Mouse (Mus musculus): ENCODE measurements around the gene Ano10. TPM values are rescaled to one million over a fixed set of nuclear protein-coding genes. Genes with fewer than 3 reads are reported as not detected.

Ano10 gene
- polyA plus RNA-seq, 1 experiment, result 3.2 TPM

DNA sequence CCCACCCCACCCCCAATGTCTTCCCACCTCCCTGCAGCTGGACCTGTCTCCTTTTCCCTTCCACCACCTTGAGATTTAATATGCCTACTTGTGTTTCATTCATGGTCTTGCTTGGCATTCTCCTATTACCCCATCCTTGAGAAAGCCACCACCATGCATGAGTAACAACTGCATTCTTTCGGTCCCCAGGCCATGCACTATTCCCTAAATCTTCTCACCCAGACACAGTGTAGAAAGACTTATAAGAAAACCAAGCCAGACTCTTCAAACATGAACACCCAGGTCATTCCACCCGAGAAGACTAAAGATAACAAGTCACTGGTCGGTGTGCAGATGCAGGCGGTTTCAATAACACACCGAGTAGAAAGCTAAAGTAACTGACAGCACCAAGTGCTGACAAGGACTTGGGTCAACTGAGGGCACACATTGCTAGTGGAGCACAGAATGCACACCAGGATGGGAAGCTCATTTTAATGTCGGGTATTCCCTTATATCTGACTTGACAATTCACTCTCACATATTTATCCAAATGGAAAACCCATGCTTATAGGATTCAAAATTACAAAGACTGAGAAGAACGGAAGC, 77.2 kb downstream of the Ano10 start:
- no peaks in the 10 kb centered on the region for H3K4me1 ChIP-seq
- no peak overlapping the region for H3K4me3 ChIP-seq (replicated peaks)
- H3K27me3 ChIP-seq (replicated peaks), result peaks cover 23% of the 10 kb centered on the region
- no peak for TF ChIP-seq FLI1 (IDR thresholded peaks at IDR 0.05; ENCODE audit: low read length)
- no peak for TF ChIP-seq GATA1 (IDR thresholded peaks at IDR 0.05; ENCODE audit: borderline replicate concordance, low read length)
- no peaks in the 10 kb centered on the region for H3K9me3 ChIP-seq
- no peaks in the 10 kb centered on the region for H3K36me3 ChIP-seq (replicated peaks; ENCODE audit: low read length)

DNA sequence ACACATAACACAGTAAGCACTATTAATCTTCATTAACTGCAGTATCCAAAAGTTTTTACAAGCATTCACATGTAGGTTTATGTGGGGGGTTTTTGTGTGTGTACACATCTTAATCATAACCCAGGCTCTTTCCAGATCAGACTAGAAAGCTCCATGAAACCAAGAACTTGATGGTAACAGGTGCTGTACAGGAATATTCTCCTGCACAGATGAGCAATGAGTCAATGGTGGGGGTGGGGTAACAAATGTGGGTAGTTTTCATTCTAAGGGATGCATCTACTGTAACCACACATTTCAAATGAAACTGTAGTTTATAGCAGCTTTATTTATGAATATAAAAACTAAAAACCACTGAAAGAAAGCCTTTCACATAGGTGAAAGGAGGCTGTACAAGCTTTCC, 79.1 kb downstream of the Ano10 start:
- H3K4me1 ChIP-seq, result no peaks in the 10 kb centered on the region
- H3K9me3 ChIP-seq, result no peaks in the 10 kb centered on the region
- H3K36me3 ChIP-seq (replicated peaks; ENCODE audit: low read length), result no peaks in the 10 kb centered on the region
- H3K27me3 ChIP-seq (replicated peaks), result peaks cover 20% of the 10 kb centered on the region
- H3K4me3 ChIP-seq (replicated peaks), result no peak overlapping the region
- TF ChIP-seq GATA1 (IDR thresholded peaks at IDR 0.05; ENCODE audit: borderline replicate concordance, low read length) (no peak), FLI1 (IDR thresholded peaks at IDR 0.05; ENCODE audit: low read length) (no peak)

DNA sequence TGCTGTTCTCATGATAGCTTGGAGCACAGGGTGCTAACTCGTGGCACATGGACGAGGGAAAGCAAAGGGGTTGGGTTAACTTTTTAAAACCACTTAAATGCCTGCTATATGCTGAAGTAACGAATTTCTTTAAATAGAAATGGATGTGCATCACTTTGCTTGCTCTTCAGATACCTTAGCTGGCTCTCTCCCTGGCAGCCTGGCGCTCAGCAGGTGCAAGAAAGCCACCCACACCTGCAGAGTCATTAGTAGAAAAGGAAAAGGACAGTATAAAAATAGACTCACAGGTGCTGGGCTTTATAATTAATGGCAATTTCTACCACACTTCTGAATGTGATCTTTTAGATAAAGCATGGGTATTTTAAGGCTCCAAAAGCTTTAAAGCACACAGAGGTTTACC, 85.9 kb downstream of the Ano10 start:
- Histone ChIP-seq H3K4me1 (no peaks in the 10 kb centered on the region), H3K27me3 (replicated peaks) (peaks cover 36% of the 10 kb centered on the region), H3K36me3 (replicated peaks; ENCODE audit: low read length) (no peaks in the 10 kb centered on the region)

DNA sequence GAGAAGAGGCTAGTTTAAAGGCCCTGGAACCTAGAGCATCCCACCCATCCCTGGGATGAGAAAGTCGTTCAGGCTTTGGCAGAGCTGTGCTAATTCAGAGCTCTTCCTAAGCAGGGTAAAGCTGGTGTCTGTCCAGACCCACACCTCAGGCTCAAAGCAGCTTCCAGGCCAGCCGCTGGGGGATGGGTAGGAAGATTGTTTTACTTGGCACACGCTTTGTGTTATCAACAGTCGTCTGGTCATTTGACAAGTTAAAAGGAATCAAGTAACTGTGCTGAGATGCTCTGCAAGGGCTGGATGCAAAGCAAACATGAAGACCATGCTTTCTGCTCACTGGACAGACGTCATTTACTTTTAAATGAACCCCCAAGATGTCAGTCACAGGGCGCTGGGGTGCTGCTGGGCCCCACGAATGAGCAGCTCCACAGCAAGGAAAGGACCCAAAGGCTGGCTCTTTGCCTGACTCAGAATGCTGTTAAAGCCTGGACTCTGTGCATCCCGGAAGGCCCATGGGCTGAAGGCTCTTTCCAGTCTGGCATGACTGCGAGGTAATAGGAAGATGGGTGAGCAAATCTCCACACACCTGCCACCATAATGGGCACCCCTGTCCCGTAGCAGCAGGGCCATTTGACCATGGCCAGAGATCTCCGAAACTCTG, 88.6 kb downstream of the Ano10 start:
- Histone ChIP-seq H3K4me1 (no peaks in the 10 kb centered on the region), H3K36me3 (replicated peaks; ENCODE audit: low read length) (no peaks in the 10 kb centered on the region), H3K27me3 (replicated peaks) (peaks cover 49% of the 10 kb centered on the region), H3K4me3 (replicated peaks) (no peak overlapping the region), H3K9me3 (peaks cover 3% of the 10 kb centered on the region; the same call in 1 of the 2 replicates)
- no peak for TF ChIP-seq GATA1 (IDR thresholded peaks at IDR 0.05; ENCODE audit: borderline replicate concordance, low read length)
- TF ChIP-seq FLI1 (IDR thresholded peaks at IDR 0.05; ENCODE audit: low read length), result no peak

More for the DNA sequence above, 85.9 kb downstream of the Ano10 start:
- TF ChIP-seq FLI1 (IDR thresholded peaks at IDR 0.05; ENCODE audit: low read length), result no peak
- TF ChIP-seq GATA1 (IDR thresholded peaks at IDR 0.05; ENCODE audit: borderline replicate concordance, low read length), result no peak
- Histone ChIP-seq H3K9me3 (peaks cover 3% of the 10 kb centered on the region; the same call in 1 of the 2 replicates), H3K4me3 (replicated peaks) (no peak overlapping the region)

DNA sequence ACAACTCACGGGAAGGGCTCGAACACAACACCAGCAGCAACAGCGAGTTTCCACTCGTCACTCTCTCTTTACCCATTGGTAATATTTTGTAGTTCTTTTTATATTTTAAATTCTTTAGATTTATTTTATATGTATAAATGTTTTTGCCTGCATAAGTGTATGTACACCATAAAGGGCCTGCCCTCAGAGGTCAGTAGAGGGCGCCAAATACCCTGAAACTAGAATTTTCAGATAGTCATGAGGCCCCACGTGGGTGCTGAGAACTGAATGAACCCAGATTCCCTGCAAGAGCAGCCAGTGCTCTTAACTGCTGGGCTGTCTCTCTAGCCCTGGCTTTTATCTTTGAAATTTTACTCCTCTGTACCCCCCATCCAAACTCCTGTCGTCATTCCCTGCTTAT, 89.7 kb downstream of the Ano10 start:
- Histone ChIP-seq H3K4me1 (peaks cover 1% of the 10 kb centered on the region; the same call in 1 of the 2 replicates), H3K9me3 (peaks cover 3% of the 10 kb centered on the region; the same call in 1 of the 2 replicates), H3K36me3 (replicated peaks; ENCODE audit: low read length) (no peaks in the 10 kb centered on the region), H3K4me3 (replicated peaks) (no peak overlapping the region), H3K27me3 (replicated peaks) (peaks cover 53% of the 10 kb centered on the region)
- no peak for TF ChIP-seq GATA1 (IDR thresholded peaks at IDR 0.05; ENCODE audit: borderline replicate concordance, low read length)
- TF ChIP-seq FLI1 (IDR thresholded peaks at IDR 0.05; ENCODE audit: low read length), result no peak

DNA sequence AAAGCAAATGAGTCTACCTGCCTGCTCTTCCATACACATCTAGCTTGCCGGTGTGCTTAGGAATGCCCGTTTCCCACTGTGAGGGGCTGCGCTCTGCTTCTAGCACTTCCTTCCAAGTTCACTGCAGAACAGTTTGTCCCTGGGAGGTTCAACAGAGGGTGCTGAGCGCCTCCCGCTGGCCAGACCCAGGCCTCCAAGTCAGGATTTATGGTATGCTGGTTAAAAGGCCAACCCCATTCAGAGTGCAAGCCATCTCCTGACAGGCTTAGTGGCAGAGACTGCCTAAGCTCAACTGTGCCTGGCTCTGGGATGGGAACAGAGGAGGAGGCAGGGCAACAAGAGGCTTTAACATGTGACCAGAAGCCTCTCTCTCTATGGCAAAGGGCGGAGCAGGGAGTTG, 95.0 kb downstream of the Ano10 start:
- TF ChIP-seq FLI1 (IDR thresholded peaks at IDR 0.05; ENCODE audit: low read length) (no peak), GATA1 (IDR thresholded peaks at IDR 0.05; ENCODE audit: borderline replicate concordance, low read length) (no peak)
- Histone ChIP-seq H3K27me3 (replicated peaks) (peaks cover 58% of the 10 kb centered on the region), H3K4me3 (replicated peaks) (no peak overlapping the region), H3K36me3 (replicated peaks; ENCODE audit: low read length) (no peaks in the 10 kb centered on the region), H3K4me1 (peaks cover 6% of the 10 kb centered on the region; the same call in 1 of the 2 replicates), H3K9me3 (no peaks in the 10 kb centered on the region)

DNA sequence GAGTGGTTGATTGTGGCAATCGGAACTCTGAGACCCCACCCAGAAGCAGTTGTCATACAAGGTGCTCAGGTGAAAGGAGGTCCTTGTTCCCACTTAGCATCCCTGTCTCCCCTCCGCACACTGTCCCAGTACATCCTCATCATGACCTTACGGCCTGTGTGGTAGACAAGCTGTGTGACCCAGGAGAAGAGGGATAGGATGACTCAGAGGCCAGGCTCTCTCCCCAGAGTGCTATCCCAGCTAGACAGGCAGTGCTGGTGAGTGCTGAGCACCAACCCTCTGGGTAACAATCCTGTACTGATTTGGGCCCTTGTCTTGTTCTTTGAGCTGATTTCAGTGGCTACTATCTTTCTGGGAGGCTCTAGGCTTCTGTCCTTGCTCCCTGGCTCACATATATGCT, 95.6 kb downstream of the Ano10 start:
- Histone ChIP-seq H3K9me3 (no peaks in the 10 kb centered on the region), H3K27me3 (replicated peaks) (peaks cover 57% of the 10 kb centered on the region), H3K36me3 (replicated peaks; ENCODE audit: low read length) (no peaks in the 10 kb centered on the region), H3K4me3 (replicated peaks) (no peak overlapping the region), H3K4me1 (peaks cover 6% of the 10 kb centered on the region; the same call in 1 of the 2 replicates)
- TF ChIP-seq FLI1 (IDR thresholded peaks at IDR 0.05; ENCODE audit: low read length), result no peak
- TF ChIP-seq GATA1 (IDR thresholded peaks at IDR 0.05; ENCODE audit: borderline replicate concordance, low read length), result no peak

DNA sequence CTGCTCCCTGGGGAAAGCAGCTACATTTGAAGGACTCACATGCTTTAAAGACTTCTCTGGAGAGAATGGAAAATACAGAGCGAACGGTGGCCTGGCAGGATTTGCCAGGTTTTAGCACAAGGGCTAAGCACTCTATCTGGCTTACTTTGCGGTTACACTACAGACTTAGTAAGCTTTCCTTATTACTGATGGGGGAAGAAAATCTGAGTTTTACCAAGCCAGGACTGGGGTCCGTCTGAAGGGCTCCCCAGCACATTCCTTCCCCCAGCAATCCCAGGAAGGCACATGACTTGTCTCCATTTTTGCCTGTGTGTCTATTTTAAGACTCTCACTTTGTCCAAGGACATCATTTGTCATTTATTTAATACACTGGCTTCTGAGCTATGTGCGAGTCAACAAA, 97.2 kb downstream of the Ano10 start:
- TF ChIP-seq FLI1 (IDR thresholded peaks at IDR 0.05; ENCODE audit: low read length) (no peak), GATA1 (IDR thresholded peaks at IDR 0.05; ENCODE audit: borderline replicate concordance, low read length) (no peak)
- H3K36me3 ChIP-seq (replicated peaks; ENCODE audit: low read length), result no peaks in the 10 kb centered on the region
- no peak overlapping the region for H3K4me3 ChIP-seq (replicated peaks)

DNA sequence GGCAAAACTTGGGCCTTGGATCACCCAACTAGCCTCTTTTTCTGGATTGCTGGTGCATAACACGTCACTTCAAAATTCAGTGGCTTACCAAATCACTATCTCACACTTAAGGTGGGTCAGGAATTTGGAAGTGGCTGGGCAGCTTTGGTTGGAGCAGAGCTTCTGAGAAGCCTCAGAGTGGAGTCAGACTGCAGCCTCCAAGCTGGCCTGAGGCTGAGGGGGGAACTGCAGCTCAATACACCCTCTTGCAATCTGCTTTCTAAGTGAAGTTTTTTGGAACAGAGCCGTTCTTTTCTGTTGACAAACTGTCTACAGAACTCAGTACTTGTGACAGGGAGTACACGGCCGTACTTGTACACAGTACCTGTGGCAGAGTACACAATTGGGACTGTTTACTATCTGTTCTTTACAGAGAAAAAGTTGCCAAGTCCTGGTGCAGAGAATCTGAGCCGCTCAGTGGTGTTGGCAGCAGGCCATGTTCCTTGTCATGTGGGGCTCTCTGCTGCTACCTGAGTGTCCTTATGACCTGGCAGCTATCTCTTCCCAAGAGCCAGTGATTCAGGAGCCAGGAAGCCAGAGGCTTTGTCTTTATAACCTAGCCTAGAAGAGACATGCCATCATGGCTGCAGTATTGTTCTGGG, 99.1 kb downstream of the Ano10 start:
- no peak for TF ChIP-seq GATA1 (IDR thresholded peaks at IDR 0.05; ENCODE audit: borderline replicate concordance, low read length)
- no peak for TF ChIP-seq FLI1 (IDR thresholded peaks at IDR 0.05; ENCODE audit: low read length)
- H3K4me3 ChIP-seq (replicated peaks), result no peak overlapping the region
- no peaks in the 10 kb centered on the region for H3K36me3 ChIP-seq (replicated peaks; ENCODE audit: low read length)
- peaks cover 6% of the 10 kb centered on the region; the same call in 1 of the 2 replicates for H3K4me1 ChIP-seq
- H3K27me3 ChIP-seq (replicated peaks), result peaks cover 50% of the 10 kb centered on the region
- no peaks in the 10 kb centered on the region for H3K9me3 ChIP-seq

More for the DNA sequence above, 97.2 kb downstream of the Ano10 start:
- no peaks in the 10 kb centered on the region for H3K9me3 ChIP-seq
- peaks cover 6% of the 10 kb centered on the region; the same call in 1 of the 2 replicates for H3K4me1 ChIP-seq
- peaks cover 59% of the 10 kb centered on the region for H3K27me3 ChIP-seq (replicated peaks)

DNA sequence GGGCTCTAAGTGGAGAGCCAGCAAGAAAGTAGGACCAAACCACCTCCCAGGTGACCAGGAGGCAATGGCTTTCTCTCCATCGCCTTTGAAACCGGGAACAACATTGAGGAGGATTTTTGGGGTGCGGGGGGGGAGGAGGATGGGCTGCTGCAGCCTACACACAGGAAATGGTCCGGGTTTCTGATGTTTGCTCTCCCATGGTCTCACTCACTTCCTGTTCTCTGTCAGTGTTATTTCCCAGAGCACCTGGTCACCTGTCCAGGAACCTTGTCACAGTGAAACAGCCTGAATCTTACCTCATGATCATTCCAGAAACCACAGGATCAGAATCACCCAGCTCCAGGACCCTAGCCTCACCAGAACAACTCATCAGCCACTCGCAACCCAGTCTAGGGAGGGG, 100.4 kb downstream of the Ano10 start:
- H3K4me1 ChIP-seq, result peaks cover 11% of the 10 kb centered on the region
- no peaks in the 10 kb centered on the region for H3K9me3 ChIP-seq
- H3K4me3 ChIP-seq (replicated peaks), result no peak overlapping the region
- TF ChIP-seq GATA1 (IDR thresholded peaks at IDR 0.05; ENCODE audit: borderline replicate concordance, low read length) (no peak), FLI1 (IDR thresholded peaks at IDR 0.05; ENCODE audit: low read length) (no peak)
- H3K27me3 ChIP-seq (replicated peaks), result peaks cover 42% of the 10 kb centered on the region
- no peaks in the 10 kb centered on the region for H3K36me3 ChIP-seq (replicated peaks; ENCODE audit: low read length)

Measured in megakaryocyte, embryonic 14.5 days (primary cell).